Mouse (Mus musculus) heart, embryonic 15.5 days (tissue): ENCODE data around the gene Ppm1l. TPM values are rescaled to one million over a fixed set of nuclear protein-coding genes. Genes with fewer than 3 reads are reported as not detected.
"Not testable (repeated sequence)": the region's sequence is repeated elsewhere in the genome, so short reads cannot be mapped to it uniquely, and the experiment has no call there.

Source experiments
- ATAC-seq: fragments of 200-750 bp; cut with Nextera tagmentation; replicated peaks from 2 replicates; pipeline ENCODE4 v1.8.0; 2017; ENCODE audit warnings: low read depth, moderate TSS enrichment; ENCODE audit not compliant: insufficient number of reproducible peaks, insufficient read depth, low FRiP score
- H3K27ac ChIP-seq: fragments of 300-500 bp; sonication (generic); 2 replicates; pipeline ENCODE4 v1.5.1; 2015; ENCODE audit warnings: mild to moderate bottlenecking, inconsistent platforms
- H3K27me3 ChIP-seq: fragments of 300-500 bp; sonication (generic); 2 replicates; pipeline ENCODE4 v1.6.1; 2015; ENCODE audit warnings: inconsistent platforms
- H3K36me3 ChIP-seq: fragments of 300-500 bp; sonication (generic); 2 replicates; pipeline ENCODE4 v1.6.1; 2015; ENCODE audit warnings: mild to moderate bottlenecking, inconsistent platforms
- H3K4me1 ChIP-seq: fragments of 300-500 bp; sonication (generic); replicated peaks from 2 replicates; pipeline ENCODE4 v1.6.1; 2015; ENCODE audit warnings: inconsistent platforms
- H3K4me2 ChIP-seq: fragments of 300-500 bp; sonication (generic); 2 replicates; pipeline ENCODE4 v1.6.1; 2015; ENCODE audit warnings: inconsistent platforms, mild to moderate bottlenecking, moderate library complexity
- H3K4me3 ChIP-seq: fragments of 300-500 bp; sonication (generic); 2 replicates; pipeline ENCODE4 v1.5.1; 2015; ENCODE audit warnings: mild to moderate bottlenecking, inconsistent platforms
- H3K9ac ChIP-seq: fragments of 300-500 bp; sonication (generic); 2 replicates; pipeline ENCODE4 v1.6.1; 2015; ENCODE audit warnings: mild to moderate bottlenecking, inconsistent platforms
- H3K9me3 ChIP-seq: fragments of 300-500 bp; sonication (generic); replicated peaks from 2 replicates; pipeline ENCODE4 v1.6.1; 2016; ENCODE audit warnings: inconsistent platforms
- WGBS: fragments of 180-500 bp; shearing (Covaris S2); methylation state at CpG from one replicate; pipeline ENCODE4 v1.1.7; 2015; ENCODE audit warnings: mixed read lengths; 5-methylcytosine and 5-hydroxymethylcytosine counted together
- polyA plus RNA-seq: library from polyadenylated mRNA; unstranded; fragments of >200 nt; fragmentation: Nextera tagmentation; extraction: Ambion mirVana; gene quantifications from 2 replicates; pipeline ENCODE4 v1.2.1, GENCODE M21; 2015

Gene Ppm1l
- polyA plus RNA-seq, 1 experiment from 2014 or later = 8.5 TPM

GRCm38 (mm10) chr3:69555511-69555910, 238.8 kb downstream of the Ppm1l start:
- no peak for ATAC-seq
- 78% methylated on average over 6 of the region's 6 CpGs for WGBS
- H3K4me3 ChIP-seq = no peak overlapping the region

GRCm38 (mm10) chr3:69556092-69556778, 239.6 kb downstream of the Ppm1l start:
- WGBS = 74% methylated on average over 12 of the region's 12 CpGs

More at GRCm38 (mm10) chr3:69555511-69555910, 238.8 kb downstream of the Ppm1l start:
- Histone ChIP-seq H3K27ac (no peak overlapping the region), H3K4me2 (no peak overlapping the region), H3K9ac (no peak overlapping the region), H3K27me3 (no peaks in the 10 kb centered on the region), H3K4me1 (peaks cover 17% of the 10 kb centered on the region), H3K9me3 (no peaks in the 10 kb centered on the region), H3K36me3 (no peaks in the 10 kb centered on the region)

GRCm38 (mm10) chr3:69559316-69559974, 242.8 kb downstream of the Ppm1l start:
- H3K9ac ChIP-seq = no peak overlapping the region
- no peak for ATAC-seq
- H3K4me1 ChIP-seq = peaks cover 17% of the 10 kb centered on the region
- no peak overlapping the region for H3K4me2 ChIP-seq
- H3K9me3 ChIP-seq = no peaks in the 10 kb centered on the region
- H3K27me3 ChIP-seq = no peaks in the 10 kb centered on the region
- H3K36me3 ChIP-seq = no peaks in the 10 kb centered on the region
- H3K27ac ChIP-seq = no peak overlapping the region
- no peak overlapping the region for H3K4me3 ChIP-seq
- WGBS = 63% methylated on average over 6 of the region's 6 CpGs

More at GRCm38 (mm10) chr3:69556092-69556778, 239.6 kb downstream of the Ppm1l start:
- no peak overlapping the region for H3K4me2 ChIP-seq
- H3K9me3 ChIP-seq = no peaks in the 10 kb centered on the region
- peaks cover 17% of the 10 kb centered on the region for H3K4me1 ChIP-seq
- H3K27me3 ChIP-seq = no peaks in the 10 kb centered on the region
- H3K9ac ChIP-seq = no peak overlapping the region
- H3K27ac ChIP-seq = no peak overlapping the region
- H3K4me3 ChIP-seq = no peak overlapping the region
- no peaks in the 10 kb centered on the region for H3K36me3 ChIP-seq
- ATAC-seq = no peak

- no peaks in the 10 kb centered on the region for H3K36me3 ChIP-seq
- H3K4me2 ChIP-seq = no peak overlapping the region
- H3K27me3 ChIP-seq = no peaks in the 10 kb centered on the region
- H3K9me3 ChIP-seq = no peaks in the 10 kb centered on the region
- peaks cover 17% of the 10 kb centered on the region for H3K4me1 ChIP-seq
- 77% methylated on average over 7 of the region's 7 CpGs for WGBS
- H3K27ac ChIP-seq = no peak overlapping the region
- ATAC-seq = no peak
- H3K4me3 ChIP-seq = no peak overlapping the region
- H3K9ac ChIP-seq = no peak overlapping the region
These were observed 243.3 kb downstream of the Ppm1l start for GRCm38 (mm10) chr3:69559975-69560330.

GRCm38 (mm10) chr3:69561686-69562085, 245.0 kb downstream of the Ppm1l start:
- no peak for ATAC-seq
- no peak overlapping the region for H3K27ac ChIP-seq
- H3K27me3 ChIP-seq = no peaks in the 10 kb centered on the region
- H3K36me3 ChIP-seq = no peaks in the 10 kb centered on the region
- no peak overlapping the region for H3K4me2 ChIP-seq
- H3K4me3 ChIP-seq = no peak overlapping the region
- 53% methylated on average over 5 of the region's 5 CpGs for WGBS
- peaks cover 17% of the 10 kb centered on the region for H3K4me1 ChIP-seq
- H3K9ac ChIP-seq = no peak overlapping the region
- no peaks in the 10 kb centered on the region for H3K9me3 ChIP-seq

- no peaks in the 10 kb centered on the region for H3K36me3 ChIP-seq
- no peak overlapping the region for H3K9ac ChIP-seq
- H3K27me3 ChIP-seq = no peaks in the 10 kb centered on the region
- no peak for ATAC-seq
- WGBS = 81% methylated on average over 5 of the region's 6 CpGs
- peaks cover 12% of the 10 kb centered on the region for H3K4me1 ChIP-seq
- H3K4me2 ChIP-seq = no peak overlapping the region
- no peak overlapping the region for H3K4me3 ChIP-seq
- no peaks in the 10 kb centered on the region for H3K9me3 ChIP-seq
- H3K27ac ChIP-seq = no peak overlapping the region
These were observed 246.7 kb downstream of the Ppm1l start for GRCm38 (mm10) chr3:69563406-69563805.

- H3K9ac ChIP-seq, H3K27me3 ChIP-seq, H3K4me2 ChIP-seq, H3K27ac ChIP-seq, H3K9me3 ChIP-seq, H3K4me1 ChIP-seq, H3K36me3 ChIP-seq, ATAC-seq, H3K4me3 ChIP-seq: not testable (repeated sequence)
- WGBS = 90% methylated on average over 1 of the region's 1 CpGs
These were observed 248.9 kb downstream of the Ppm1l start for GRCm38 (mm10) chr3:69565586-69565985.

DNA sequence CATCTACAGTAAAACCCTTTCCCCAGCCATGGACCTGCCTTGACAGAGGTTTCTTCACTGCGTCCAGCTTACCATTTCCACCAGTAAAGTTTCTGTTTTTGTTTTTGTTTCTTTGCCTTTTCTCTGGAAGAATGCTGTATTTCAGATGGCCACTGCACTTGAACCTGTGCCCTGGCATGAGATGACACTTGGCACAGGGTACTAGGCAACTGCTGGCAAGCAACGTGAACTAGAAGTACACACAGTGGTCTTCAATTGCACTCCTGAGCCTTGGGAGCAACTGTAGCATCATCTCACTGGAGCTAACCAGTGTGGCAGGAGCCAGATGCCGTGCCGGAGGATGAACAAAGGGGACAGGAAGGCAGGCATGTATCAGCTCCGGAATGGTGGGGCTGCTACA, 255.9 kb downstream of the Ppm1l start:
- Histone ChIP-seq H3K4me1 (no peaks in the 10 kb centered on the region), H3K4me2 (no peak overlapping the region), H3K36me3 (0 out of 2 replicates have a peak, but pooled peaks cover 9% of the 10 kb centered on the region), H3K27me3 (no peaks in the 10 kb centered on the region), H3K9ac (no peak overlapping the region), H3K27ac (no peak overlapping the region), H3K9me3 (no peaks in the 10 kb centered on the region), H3K4me3 (no peak overlapping the region)
- no peak for ATAC-seq
- 87% methylated on average over 5 of the region's 5 CpGs for WGBS

- peaks cover 9% of the 10 kb centered on the region; the same call in 1 of the 2 replicates for H3K36me3 ChIP-seq
- ATAC-seq = no peak
These were observed 258.9 kb downstream of the Ppm1l start for GRCm38 (mm10) chr3:69575577-69575976.

GRCm38 (mm10) chr3:69576715-69577114, 260.1 kb downstream of the Ppm1l start:
- WGBS = 75% methylated on average over 3 of the region's 3 CpGs
- ATAC-seq = no peak
- no peaks in the 10 kb centered on the region for H3K4me1 ChIP-seq
- H3K27me3 ChIP-seq = no peaks in the 10 kb centered on the region
- H3K9ac ChIP-seq = no peak overlapping the region
- no peaks in the 10 kb centered on the region for H3K9me3 ChIP-seq
- peaks cover 9% of the 10 kb centered on the region; the same call in 1 of the 2 replicates for H3K36me3 ChIP-seq
- H3K4me2 ChIP-seq = no peak overlapping the region
- no peak overlapping the region for H3K27ac ChIP-seq
- H3K4me3 ChIP-seq = no peak overlapping the region

More at GRCm38 (mm10) chr3:69575577-69575976, 258.9 kb downstream of the Ppm1l start:
- Histone ChIP-seq H3K4me1 (no peaks in the 10 kb centered on the region), H3K27ac (no peak overlapping the region), H3K9ac (no peak overlapping the region), H3K4me3 (no peak overlapping the region), H3K9me3 (no peaks in the 10 kb centered on the region), H3K27me3 (no peaks in the 10 kb centered on the region), H3K4me2 (no peak overlapping the region)
- WGBS = 90% methylated on average over 11 of the region's 11 CpGs

DNA sequence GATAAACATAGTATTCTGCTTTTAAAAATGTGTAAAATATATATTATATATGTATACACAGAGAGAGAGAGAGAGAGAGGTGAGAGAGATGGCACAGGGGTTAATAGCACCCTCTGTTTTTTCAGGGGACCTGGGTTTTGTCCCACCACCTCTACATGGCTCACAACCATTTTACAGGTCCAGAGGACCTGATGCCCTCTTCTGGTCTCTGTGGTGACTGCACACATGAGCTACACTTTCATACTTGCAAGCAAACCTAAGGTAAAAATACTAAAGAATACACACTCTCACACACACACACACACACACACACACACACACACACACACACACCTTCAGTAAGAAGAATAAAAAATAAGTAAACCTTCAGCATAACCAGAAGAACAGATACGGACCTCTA, 262.1 kb downstream of the Ppm1l start:
- H3K9me3 ChIP-seq = no peaks in the 10 kb centered on the region
- H3K9ac ChIP-seq = no peak overlapping the region
- no peak overlapping the region for H3K4me2 ChIP-seq
- no peak overlapping the region for H3K4me3 ChIP-seq
- H3K4me1 ChIP-seq = no peaks in the 10 kb centered on the region
- WGBS = 94% methylated on average over 1 of the region's 1 CpGs
- H3K27ac ChIP-seq = no peak overlapping the region
- no peak for ATAC-seq
- peaks cover 9% of the 10 kb centered on the region; the same call in 1 of the 2 replicates for H3K36me3 ChIP-seq
- no peaks in the 10 kb centered on the region for H3K27me3 ChIP-seq

- Histone ChIP-seq H3K27me3 (no peaks in the 10 kb centered on the region), H3K9ac (no peak overlapping the region), H3K4me1 (peaks cover 8% of the 10 kb centered on the region), H3K9me3 (no peaks in the 10 kb centered on the region), H3K27ac (no peak overlapping the region), H3K4me3 (no peak overlapping the region), H3K36me3 (no peaks in the 10 kb centered on the region), H3K4me2 (no peak overlapping the region)
- no peak for ATAC-seq
- 79% methylated on average over 1 of the region's 1 CpGs for WGBS
These were observed 267.1 kb downstream of the Ppm1l start for GRCm38 (mm10) chr3:69583798-69584197.
